In genomic region chr1:135090914-135091313, GRCm38 (mm10) we compare ENCODE assay signal across 28 mouse cellular contexts. TPM values are rescaled to one million over a fixed set of nuclear protein-coding genes. Genes with fewer than 3 reads are reported as not detected.
A peak's percentile ranks its signal among the peaks of the same experiment; 100 is the strongest.
DNase-seq lines count a peak whose midpoint lies in the region; ATAC-seq and TF ChIP-seq lines count a peak whose summit lies in the region.
"Had no signal": no experiment of that assay in that cellular context is flagged by ENCODE, and none has a peak within 500 bp of the region (broad histone marks: within the 10 kb centered on the region; RNA-seq: fewer than 3 reads in every experiment).

No protein-coding gene starts in this region.

- H3K27ac ChIP-seq in midbrain, embryonic 11.5 days (ENCODE audit: low read depth, low read length), result no peak overlapping the region
- H3K27ac ChIP-seq in midbrain, embryonic 10.5 days (replicated peaks), result no peak overlapping the region
- no peak overlapping the region for H3K27ac ChIP-seq in CH12.LX (ENCODE audit: insufficient read depth, low read depth)
- no peak overlapping the region for H3K27ac ChIP-seq in cerebellum, adult 2 months (ENCODE audit: insufficient read depth, low read length)
- H3K27ac ChIP-seq in intestine, postnatal 0 days (ENCODE audit: low read depth, low read length), result no peak overlapping the region
- H3K27ac ChIP-seq: embryonic facial prominence, embryonic 12.5 days; forebrain, embryonic 15.5 days; hindbrain, postnatal 0 days; intestine, embryonic 15.5 days; left cerebral cortex, adult 2 months; liver, embryonic 12.5 days; midbrain, embryonic 12.5 days; neural tube, embryonic 13.5 days had no signal

- no peaks in the 10 kb centered on the region for H3K4me1 ChIP-seq in midbrain, embryonic 11.5 days (ENCODE audit: control insufficient read depth, insufficient read depth, low read length)
- H3K4me1 ChIP-seq in midbrain, embryonic 10.5 days, result peaks cover 10% of the 10 kb centered on the region
- H3K4me1 ChIP-seq in CH12.LX (ENCODE audit: control insufficient read depth in 1 of 2, insufficient read depth in 2 of 2), result peaks cover 17 to 45% of the 10 kb centered on the region in 2 experiments
- H3K4me1 ChIP-seq in cerebellum, adult 2 months (ENCODE audit: control insufficient read depth, insufficient read depth, low read length), result peaks cover 5% of the 10 kb centered on the region
- H3K4me1 ChIP-seq in intestine, postnatal 0 days (replicated peaks; ENCODE audit: control insufficient read depth, insufficient read depth, low read length), result no peaks in the 10 kb centered on the region
- H3K4me1 ChIP-seq: intestine, embryonic 15.5 days; neural tube, embryonic 13.5 days had no signal

- H3K9ac ChIP-seq in midbrain, embryonic 11.5 days (ENCODE audit: low read length), result no peak overlapping the region
- no peak overlapping the region for H3K9ac ChIP-seq in CH12.LX (ENCODE audit: insufficient read depth, low read depth)
- no peak overlapping the region for H3K9ac ChIP-seq in intestine, postnatal 0 days (ENCODE audit: low read depth, low read length)
- H3K9ac ChIP-seq: embryonic facial prominence, embryonic 12.5 days; forebrain, embryonic 15.5 days; intestine, embryonic 15.5 days; liver, embryonic 12.5 days; liver, postnatal 0 days; midbrain, embryonic 12.5 days; neural tube, embryonic 13.5 days had no signal

- no peaks in the 10 kb centered on the region for H3K36me3 ChIP-seq in midbrain, embryonic 11.5 days (ENCODE audit: control insufficient read depth, insufficient read depth, low read length)
- H3K36me3 ChIP-seq in midbrain, embryonic 10.5 days, result no peaks in the 10 kb centered on the region
- H3K36me3 ChIP-seq in CH12.LX (replicated peaks in 1 of 2; ENCODE audit: control insufficient read depth in 1 of 2, insufficient read depth in 1 of 2, low read length in 1 of 2), result no peaks in the 10 kb centered on the region
- H3K36me3 ChIP-seq in splenic B cell, adult 2 months (ENCODE audit: control insufficient read depth, insufficient read depth, low read length, poor library complexity, severe bottlenecking), result no peaks in the 10 kb centered on the region
- no peaks in the 10 kb centered on the region for H3K36me3 ChIP-seq in intestine, postnatal 0 days (ENCODE audit: control insufficient read depth, insufficient read depth)
- H3K36me3 ChIP-seq: embryonic facial prominence, embryonic 12.5 days; forebrain, embryonic 15.5 days; intestine, embryonic 15.5 days; liver, embryonic 12.5 days; midbrain, embryonic 12.5 days; neural tube, embryonic 13.5 days had no signal

- H3K27me3 ChIP-seq in midbrain, embryonic 11.5 days (ENCODE audit: control insufficient read depth, insufficient read depth, low read length), result peaks cover 6% of the 10 kb centered on the region
- H3K27me3 ChIP-seq in midbrain, embryonic 10.5 days (ENCODE audit: low read depth, poor library complexity, severe bottlenecking), result peaks cover 29% of the 10 kb centered on the region
- H3K27me3 ChIP-seq in CH12.LX (replicated peaks), result peaks cover 21% of the 10 kb centered on the region
- no peaks in the 10 kb centered on the region for H3K27me3 ChIP-seq in splenic B cell, adult 2 months (ENCODE audit: control insufficient read depth, insufficient read depth, low read length, poor library complexity, severe bottlenecking)
- no peaks in the 10 kb centered on the region for H3K27me3 ChIP-seq in cerebellum, adult 2 months (ENCODE audit: control insufficient read depth, insufficient read depth, low read length)
- no peaks in the 10 kb centered on the region; the same call in none of the 2 replicates for H3K27me3 ChIP-seq in intestine, postnatal 0 days (replicated peaks; ENCODE audit: control insufficient read depth, insufficient read depth, low read length)

- DNase-seq in midbrain, embryonic 11.5 days (ENCODE audit: low spot score, missing footprints), result peak; percentile 35
- no peak for DNase-seq in midbrain, embryonic 10.5 days (ENCODE audit: low spot score)
- DNase-seq in CH12.LX (ENCODE audit: extremely low read depth), result peak; percentile 61
- peak; percentile 65 for DNase-seq in splenic B cell, adult 2 months (ENCODE audit: low read depth, low spot score)
- no peak for DNase-seq in cerebellum, adult 2 months
- DNase-seq in cerebellum, postnatal 36 days, result no peak
- DNase-seq: cerebellum, adult 8-10 months; cerebellum, postnatal 25 days; embryo, embryonic 11 days; gastrocnemius, postnatal 36 days; heart, postnatal 14 days; kidney, adult 8-10 months; kidney, postnatal 10 days; layer of hippocampus, adult 9-11 months; left cerebral cortex, postnatal 4 days; liver, postnatal 0 days; lung, postnatal 36 days; thymus, postnatal 14 days had no signal

- H3K4me2 ChIP-seq in midbrain, embryonic 11.5 days, result no peak overlapping the region
- 0 out of 2 replicates have a peak overlapping the region, but pooled peaks have one; percentile 44 for H3K4me2 ChIP-seq in CH12.LX (ENCODE audit: insufficient read depth, low read depth, poor library complexity, severe bottlenecking)
- H3K4me2 ChIP-seq in intestine, postnatal 0 days (replicated peaks; ENCODE audit: low read depth), result no peak overlapping the region
- H3K4me2 ChIP-seq: embryonic facial prominence, embryonic 12.5 days; forebrain, embryonic 15.5 days; intestine, embryonic 15.5 days; liver, embryonic 12.5 days; midbrain, embryonic 12.5 days; neural tube, embryonic 13.5 days had no signal

- TF ChIP-seq RAD21 in CH12.LX (IDR thresholded peaks at IDR 0.05; ENCODE audit: low read depth, low read length), result no peak

- TF ChIP-seq POLR2A in CH12.LX (IDR thresholded peaks at IDR 0.05; ENCODE audit: low read depth, low read length), result no peak
- no peak for TF ChIP-seq POLR2A in cerebellum, adult 2 months (IDR thresholded peaks at IDR 0.05; ENCODE audit: borderline replicate concordance, insufficient read depth, low read length)

- no peaks in the 10 kb centered on the region for H3K9me3 ChIP-seq in midbrain, embryonic 11.5 days (ENCODE audit: control insufficient read depth, low read length)
- H3K9me3 ChIP-seq in midbrain, embryonic 10.5 days (replicated peaks), result no peaks in the 10 kb centered on the region
- no peaks in the 10 kb centered on the region for H3K9me3 ChIP-seq in CH12.LX (replicated peaks; ENCODE audit: low read length)
- no peaks in the 10 kb centered on the region for H3K9me3 ChIP-seq in intestine, postnatal 0 days (ENCODE audit: control insufficient read depth)
- H3K9me3 ChIP-seq: embryonic facial prominence, embryonic 12.5 days; forebrain, embryonic 15.5 days; intestine, embryonic 15.5 days; liver, embryonic 12.5 days; midbrain, embryonic 12.5 days; neural tube, embryonic 13.5 days had no signal

- TF ChIP-seq EP300 in CH12.LX (IDR thresholded peaks at IDR 0.05; ENCODE audit: low read length), result no peak; the same call in 1 of the 2 replicates

- no peak for ATAC-seq in midbrain, embryonic 11.5 days (ENCODE audit: low FRiP score)
- ATAC-seq in hematopoietic stem cell, adult 5-6 weeks (replicated peaks in 1 of 2; ENCODE audit: insufficient read depth in 1 of 2, low FRiP score in 2 of 2, low TSS enrichment in 1 of 2, low read depth in 1 of 2, poor library complexity in 2 of 2, severe bottlenecking in 2 of 2), result peak; percentile 29 to 39; a peak in 2 of 4 replicates
- no peak for ATAC-seq in intestine, postnatal 0 days
- ATAC-seq: forebrain, embryonic 15.5 days; hindbrain, postnatal 0 days; intestine, embryonic 15.5 days; liver, embryonic 12.5 days; liver, postnatal 0 days had no signal

- H3K4me3 ChIP-seq in midbrain, embryonic 11.5 days (ENCODE audit: low read depth, low read length), result no peak overlapping the region
- H3K4me3 ChIP-seq in midbrain, embryonic 10.5 days, result no peak overlapping the region
- no peak overlapping the region for H3K4me3 ChIP-seq in CH12.LX (replicated peaks in 1 of 3; ENCODE audit: low read depth in 2 of 3, low read length in 2 of 3, poor library complexity in 1 of 3)
- no peak overlapping the region for H3K4me3 ChIP-seq in cerebellum, adult 2 months (replicated peaks; ENCODE audit: insufficient read depth, low read depth, low read length)
- no peak overlapping the region for H3K4me3 ChIP-seq in intestine, postnatal 0 days (ENCODE audit: low read depth, low read length)
- H3K4me3 ChIP-seq: embryonic facial prominence, embryonic 12.5 days; forebrain, embryonic 15.5 days; intestine, embryonic 15.5 days; left cerebral cortex, adult 2 months; liver, embryonic 12.5 days; midbrain, embryonic 12.5 days; neural tube, embryonic 13.5 days had no signal

- H3K79me2 ChIP-seq in CH12.LX (replicated peaks; ENCODE audit: control insufficient read depth, extremely low read depth, insufficient read depth, poor library complexity, severe bottlenecking), result no peaks in the 10 kb centered on the region

- dilution Hi-C loops in CH12.LX (cut with MboI; ENCODE audit: extremely low pct_ligation_motif_present, extremely low pct_unique_long_range_greater_than_20kb, low sequenced_read_pairs), result no loop called here

- in situ Hi-C loops in CH12.LX (cut with MboI; ENCODE audit: low pct_ligation_motif_present, low pct_unique_long_range_greater_than_20kb, low sequenced_read_pairs), result no loop called here

- no peak for TF ChIP-seq CTCF in CH12.LX (conservative IDR thresholded peaks at IDR 0.05 in 1 of 2, IDR thresholded peaks at IDR 0.05 in 1 of 2; ENCODE audit: low read depth in 2 of 2, low read length in 2 of 2)
- no peak for TF ChIP-seq CTCF in cerebellum, adult 2 months (IDR thresholded peaks at IDR 0.05; ENCODE audit: borderline replicate concordance, insufficient read depth, low read depth, low read length)
- TF ChIP-seq CTCF in intestine, postnatal 0 days (IDR thresholded peaks at IDR 0.05; ENCODE audit: low read depth), result no peak

- 82% methylated on average over 3 of the region's 3 CpGs for WGBS in midbrain, embryonic 11.5 days
- WGBS in midbrain, embryonic 10.5 days, result 80% methylated on average over 3 of the region's 3 CpGs
- 82% methylated on average over 3 of the region's 3 CpGs for WGBS in cerebellum, adult 2 months
- WGBS in intestine, postnatal 0 days, result 76% methylated on average over 3 of the region's 3 CpGs

RNA-seq across cellular contexts. Expression of gene Lgr6, which starts 14.2 kb away (rescaled TPM):
- 0.12 and 0.15 TPM in 2 replicates for polyA plus RNA-seq in midbrain, embryonic 11.5 days (2014; fragmentation: Nextera tagmentation; extraction: Ambion mirVana)
- polyA plus RNA-seq in midbrain, embryonic 10.5 days (2016; fragmentation: Nextera tagmentation; extraction: Ambion mirVana), result 0.06 and 0.17 TPM in 2 replicates
- 0.17 and 0.38 TPM in 2 replicates for total RNA-seq in CH12.LX (2012; rRNA removed)
- total RNA-seq in CH12.LX (2014; rRNA removed), result 0.07 TPM in 1 of 2 replicates, not detected in the other
- 0.16 TPM in 2 replicates for polyA plus RNA-seq in CH12.LX (2012; ENCODE audit: insufficient read length, low read depth)
- not detected in 2 replicates for total RNA-seq in hematopoietic stem cell, adult 5-6 weeks (2017)
- 2.9 and 3.0 TPM in 2 replicates for polyA plus RNA-seq in cerebellum, adult 2 months (2012; rRNA removed)
- 0.37 and 0.44 TPM in 2 replicates for polyA plus RNA-seq in intestine, postnatal 0 days (2015; fragmentation: Nextera tagmentation; extraction: Ambion mirVana)

RNA-seq across cellular contexts. Expression of gene Ptpn7, which starts 41.6 kb away (rescaled TPM):
- 1.4 and 1.6 TPM in 2 replicates for polyA plus RNA-seq in midbrain, embryonic 11.5 days (2014; fragmentation: Nextera tagmentation; extraction: Ambion mirVana)
- polyA plus RNA-seq in midbrain, embryonic 10.5 days (2016; fragmentation: Nextera tagmentation; extraction: Ambion mirVana), result 1.3 and 2.4 TPM in 2 replicates
- total RNA-seq in CH12.LX (2012; rRNA removed), result 61.4 and 69.7 TPM in 2 replicates
- total RNA-seq in CH12.LX (2014; rRNA removed), result 77.5 and 81.9 TPM in 2 replicates
- polyA plus RNA-seq in CH12.LX (2012; ENCODE audit: insufficient read length, low read depth), result 78.7 and 81.9 TPM in 2 replicates
- total RNA-seq in hematopoietic stem cell, adult 5-6 weeks (2017), result 78.6 and 80.0 TPM in 2 replicates
- polyA plus RNA-seq in cerebellum, adult 2 months (2012; rRNA removed), result 0.25 and 0.29 TPM in 2 replicates
- 0.73 and 0.76 TPM in 2 replicates for polyA plus RNA-seq in intestine, postnatal 0 days (2015; fragmentation: Nextera tagmentation; extraction: Ambion mirVana)

RNA-seq across cellular contexts. Expression of gene Arl8a, which starts 55.7 kb away (rescaled TPM):
- 61.3 and 72.2 TPM in 2 replicates for polyA plus RNA-seq in midbrain, embryonic 11.5 days (2014; fragmentation: Nextera tagmentation; extraction: Ambion mirVana)
- polyA plus RNA-seq in midbrain, embryonic 10.5 days (2016; fragmentation: Nextera tagmentation; extraction: Ambion mirVana), result 46.5 and 67.6 TPM in 2 replicates
- total RNA-seq in CH12.LX (2012; rRNA removed), result 8.5 and 10.9 TPM in 2 replicates
- 4.2 and 4.7 TPM in 2 replicates for total RNA-seq in CH12.LX (2014; rRNA removed)
- 42.1 and 52.7 TPM in 2 replicates for polyA plus RNA-seq in CH12.LX (2012; ENCODE audit: insufficient read length, low read depth)
- 22.3 and 24.4 TPM in 2 replicates for total RNA-seq in hematopoietic stem cell, adult 5-6 weeks (2017)
- 285 and 297 TPM in 2 replicates for polyA plus RNA-seq in cerebellum, adult 2 months (2012; rRNA removed)
- 66.6 and 68.8 TPM in 2 replicates for polyA plus RNA-seq in intestine, postnatal 0 days (2015; fragmentation: Nextera tagmentation; extraction: Ambion mirVana)

Comparison
In these comparisons a context has a peak if more than half of its experiments do, and no peak if none do; other contexts are left out.
1. DNase-seq: peak in midbrain, embryonic 11.5 days (single experiment), CH12.LX (single experiment) and splenic B cell, adult 2 months (single experiment); none in midbrain, embryonic 10.5 days (single experiment), cerebellum, adult 2 months (0 of 2) and cerebellum, postnatal 36 days (0 of 2).
2. ATAC-seq: peak in hematopoietic stem cell, adult 5-6 weeks (2 of 2); none in midbrain, embryonic 11.5 days (single experiment) and intestine, postnatal 0 days (single experiment).
3. RNA of gene Ptpn7, which starts 41.6 kb away (polyA plus RNA-seq): 78.7 to 81.9 TPM in CH12.LX; 1.3 to 2.4 TPM in midbrain, embryonic 10.5 days, 1.4 to 1.6 TPM in midbrain, embryonic 11.5 days, 0.73 to 0.76 TPM in intestine, postnatal 0 days and 0.25 to 0.29 TPM in cerebellum, adult 2 months; every median in the first group is over 10 times any median in the second.